Mouse (Mus musculus): ENCODE data around the gene Gfpt1. TPM values are rescaled to one million over a fixed set of nuclear protein-coding genes. Genes with fewer than 3 reads are reported as not detected.

Gfpt1 gene
- polyA plus RNA-seq, 1 experiment = 32.4 TPM

- Histone ChIP-seq H3K4me1 (ENCODE audit: control insufficient read depth, insufficient read depth, insufficient read length, low read length) (no peaks in the 10 kb centered on the region), H3K4me3 (ENCODE audit: insufficient read depth, low read depth, low read length) (no peak overlapping the region), H3K27ac (replicated peaks; ENCODE audit: low read depth, low read length) (no peak overlapping the region)
Measured at GRCm38 (mm10) chr6:87101955-87102353, 59.3 kb downstream of the Gfpt1 start.

- no peak overlapping the region for H3K27ac ChIP-seq (replicated peaks; ENCODE audit: low read depth, low read length)
- no peaks in the 10 kb centered on the region for H3K4me1 ChIP-seq (ENCODE audit: control insufficient read depth, insufficient read depth, insufficient read length, low read length)
- no peak overlapping the region for H3K4me3 ChIP-seq (ENCODE audit: insufficient read depth, low read depth, low read length)
Measured at GRCm38 (mm10) chr6:87102421-87102911, 59.8 kb downstream of the Gfpt1 start.

GRCm38 (mm10) chr6:87103314-87103713 lies 60.7 kb downstream of the Gfpt1 start:
- no peaks in the 10 kb centered on the region for H3K4me1 ChIP-seq (ENCODE audit: control insufficient read depth, insufficient read depth, insufficient read length, low read length)

GRCm38 (mm10) chr6:87104123-87104796 lies 61.6 kb downstream of the Gfpt1 start, which contains the start of gene D6Ertd527e:
D6Ertd527e (plus strand) TSS chr6:87104746.
- H3K4me1 ChIP-seq (ENCODE audit: control insufficient read depth, insufficient read depth, insufficient read length, low read length) = no peaks in the 10 kb centered on the region
- H3K4me3 ChIP-seq (ENCODE audit: insufficient read depth, low read depth, low read length) = no peak within 1 kb of the TSS
- no peak within 1 kb of the TSS for H3K27ac ChIP-seq (replicated peaks; ENCODE audit: low read depth, low read length)

More at GRCm38 (mm10) chr6:87103314-87103713, 60.7 kb downstream of the Gfpt1 start:
- Histone ChIP-seq H3K4me3 (ENCODE audit: insufficient read depth, low read depth, low read length) (no peak overlapping the region), H3K27ac (replicated peaks; ENCODE audit: low read depth, low read length) (no peak overlapping the region)

GRCm38 (mm10) chr6:87111493-87111892 lies 68.8 kb downstream of the Gfpt1 start:
- Histone ChIP-seq H3K27ac (replicated peaks; ENCODE audit: low read depth, low read length) (no peak overlapping the region), H3K4me1 (ENCODE audit: control insufficient read depth, insufficient read depth, insufficient read length, low read length) (no peaks in the 10 kb centered on the region)

GRCm38 (mm10) chr6:87112125-87112524 lies 69.5 kb downstream of the Gfpt1 start:
- H3K4me3 ChIP-seq (ENCODE audit: insufficient read depth, low read depth, low read length) = no peak overlapping the region
- no peaks in the 10 kb centered on the region for H3K4me1 ChIP-seq (ENCODE audit: control insufficient read depth, insufficient read depth, insufficient read length, low read length)
- no peak overlapping the region; the same call in 1 of the 2 replicates for H3K27ac ChIP-seq (replicated peaks; ENCODE audit: low read depth, low read length)

More at GRCm38 (mm10) chr6:87111493-87111892, 68.8 kb downstream of the Gfpt1 start:
- no peak overlapping the region for H3K4me3 ChIP-seq (ENCODE audit: insufficient read depth, low read depth, low read length)

GRCm38 (mm10) chr6:87115981-87116380 lies 73.3 kb downstream of the Gfpt1 start:
- Histone ChIP-seq H3K27ac (replicated peaks; ENCODE audit: low read depth, low read length) (no peak overlapping the region), H3K4me1 (ENCODE audit: control insufficient read depth, insufficient read depth, insufficient read length, low read length) (no peaks in the 10 kb centered on the region), H3K4me3 (ENCODE audit: insufficient read depth, low read depth, low read length) (no peak overlapping the region)

GRCm38 (mm10) chr6:87116596-87116995 lies 74.0 kb downstream of the Gfpt1 start:
- no peak overlapping the region for H3K27ac ChIP-seq (replicated peaks; ENCODE audit: low read depth, low read length)
- no peak overlapping the region for H3K4me3 ChIP-seq (ENCODE audit: insufficient read depth, low read depth, low read length)
- no peaks in the 10 kb centered on the region for H3K4me1 ChIP-seq (ENCODE audit: control insufficient read depth, insufficient read depth, insufficient read length, low read length)

- Histone ChIP-seq H3K27ac (replicated peaks; ENCODE audit: low read depth, low read length) (no peak overlapping the region), H3K4me1 (ENCODE audit: control insufficient read depth, insufficient read depth, insufficient read length, low read length) (no peaks in the 10 kb centered on the region), H3K4me3 (ENCODE audit: insufficient read depth, low read depth, low read length) (no peak overlapping the region)
Measured at GRCm38 (mm10) chr6:87119066-87119837, 76.6 kb downstream of the Gfpt1 start.

- Histone ChIP-seq H3K4me3 (ENCODE audit: insufficient read depth, low read depth, low read length) (no peak overlapping the region), H3K27ac (replicated peaks; ENCODE audit: low read depth, low read length) (no peak overlapping the region), H3K4me1 (ENCODE audit: control insufficient read depth, insufficient read depth, insufficient read length, low read length) (no peaks in the 10 kb centered on the region)
Measured at GRCm38 (mm10) chr6:87119975-87120374, 77.3 kb downstream of the Gfpt1 start.

- Histone ChIP-seq H3K27ac (replicated peaks; ENCODE audit: low read depth, low read length) (no peak overlapping the region), H3K4me3 (ENCODE audit: insufficient read depth, low read depth, low read length) (no peak overlapping the region), H3K4me1 (ENCODE audit: control insufficient read depth, insufficient read depth, insufficient read length, low read length) (no peaks in the 10 kb centered on the region)
Measured at GRCm38 (mm10) chr6:87120661-87121060, 78.0 kb downstream of the Gfpt1 start.

- Histone ChIP-seq H3K27ac (replicated peaks; ENCODE audit: low read depth, low read length) (no peak overlapping the region), H3K4me1 (ENCODE audit: control insufficient read depth, insufficient read depth, insufficient read length, low read length) (no peaks in the 10 kb centered on the region), H3K4me3 (ENCODE audit: insufficient read depth, low read depth, low read length) (no peak overlapping the region)
Measured at GRCm38 (mm10) chr6:87121961-87122360, 79.3 kb downstream of the Gfpt1 start.

GRCm38 (mm10) chr6:87123406-87123805 lies 80.8 kb downstream of the Gfpt1 start:
- Histone ChIP-seq H3K27ac (replicated peaks; ENCODE audit: low read depth, low read length) (no peak overlapping the region), H3K4me3 (ENCODE audit: insufficient read depth, low read depth, low read length) (no peak overlapping the region), H3K4me1 (ENCODE audit: control insufficient read depth, insufficient read depth, insufficient read length, low read length) (no peaks in the 10 kb centered on the region; the same call in 1 of the 2 replicates)

GRCm38 (mm10) chr6:87123973-87124372 lies 81.3 kb downstream of the Gfpt1 start:
- no peaks in the 10 kb centered on the region; the same call in 1 of the 2 replicates for H3K4me1 ChIP-seq (ENCODE audit: control insufficient read depth, insufficient read depth, insufficient read length, low read length)
- H3K4me3 ChIP-seq (ENCODE audit: insufficient read depth, low read depth, low read length) = no peak overlapping the region
- no peak overlapping the region for H3K27ac ChIP-seq (replicated peaks; ENCODE audit: low read depth, low read length)

- no peaks in the 10 kb centered on the region; the same call in 1 of the 2 replicates for H3K4me1 ChIP-seq (ENCODE audit: control insufficient read depth, insufficient read depth, insufficient read length, low read length)
- H3K27ac ChIP-seq (replicated peaks; ENCODE audit: low read depth, low read length) = no peak overlapping the region
Measured at GRCm38 (mm10) chr6:87127049-87127753, 84.6 kb downstream of the Gfpt1 start.

More at GRCm38 (mm10) chr6:87127049-87127753, 84.6 kb downstream of the Gfpt1 start:
- H3K4me3 ChIP-seq (ENCODE audit: insufficient read depth, low read depth, low read length) = no peak overlapping the region
